Mouse (Mus musculus) lung, postnatal 25 days (tissue): ENCODE measurements at regions not wholly inside any gene's neighbourhood (a gene's known extent, or its start where the extent isn't known, plus 50 kb on each side); places are given as distances from the start of the nearest gene placed in this dataset.
A peak's percentile ranks its signal among the peaks of the same experiment; 100 is the strongest.
"Not testable (repeated sequence)": the region's sequence is repeated elsewhere in the genome, so short reads cannot be mapped to it uniquely, and the experiment has no call there.

ENCODE experiments used
- DNase-seq: peaks from one replicate; pipeline ENCODE4 v3.0.0; 2022; ENCODE audit warnings: low spot score

DNA sequence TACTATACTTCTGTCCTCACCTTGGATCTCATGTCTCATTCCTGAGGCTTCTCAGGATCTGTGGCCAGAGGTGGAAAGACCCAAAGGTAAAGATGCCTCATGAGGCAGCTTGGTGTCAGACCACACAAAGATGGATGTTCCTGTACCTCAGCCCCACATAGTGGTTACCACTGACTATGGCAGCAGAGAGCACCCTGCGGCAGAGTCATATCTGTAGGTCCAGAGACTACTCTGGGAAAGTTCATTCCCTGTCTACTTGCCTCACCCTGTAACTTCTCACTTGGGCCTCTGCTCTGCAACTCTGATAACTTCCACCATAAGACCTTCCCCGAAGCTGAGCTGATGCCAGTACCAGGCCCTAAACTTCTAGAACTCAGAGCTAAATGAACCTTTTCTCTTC, 91.9 kb upstream of the Klf13 start:
- DNase-seq: no peak

DNA sequence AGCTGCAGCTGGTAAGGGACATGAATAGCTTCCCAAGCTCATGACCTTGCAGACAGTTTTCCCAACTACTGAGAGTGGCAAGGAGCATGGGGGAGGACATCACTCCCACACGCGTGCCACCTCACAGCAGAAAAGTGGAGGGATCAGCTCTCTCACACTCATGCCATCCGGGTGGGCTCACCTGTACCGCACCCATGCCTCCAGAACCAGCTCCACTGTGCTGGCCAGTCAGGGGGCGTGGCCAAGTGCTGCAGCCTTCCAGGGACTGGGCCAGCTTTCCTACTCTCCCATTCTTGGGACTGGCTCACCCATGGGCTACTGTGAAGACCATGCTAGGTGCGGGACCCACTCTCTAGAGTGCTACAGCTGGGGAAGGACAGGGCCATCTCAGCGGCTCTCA, 88.4 kb upstream of the Klf13 start:
- no peak for DNase-seq

GRCm38 (mm10) chr7:64025155-64025554, 86.4 kb upstream of the Klf13 start:
- no peak for DNase-seq

DNA sequence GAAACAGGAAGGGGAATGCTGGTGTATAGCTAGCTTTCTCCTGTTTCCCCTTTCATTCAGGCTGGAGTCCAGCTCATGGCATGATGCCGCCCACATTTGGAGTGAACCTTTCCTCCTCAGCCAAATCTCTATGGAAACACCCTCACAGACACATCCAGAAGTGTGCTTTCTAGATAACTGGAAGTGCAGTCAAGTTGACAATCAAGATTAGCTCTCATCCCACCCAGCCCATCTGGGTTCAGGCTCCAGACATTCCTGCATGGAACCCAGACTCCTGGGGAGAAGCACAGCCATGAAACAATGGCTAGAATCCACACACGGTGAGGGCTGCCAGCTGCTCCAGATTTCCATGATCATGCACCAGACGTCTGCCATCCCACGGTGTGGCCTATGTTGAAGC, 85.5 kb upstream of the Klf13 start:
- DNase-seq: no peak

- DNase-seq: peak; percentile 63
Measured at GRCm38 (mm10) chr7:64022711-64023468, 84.2 kb upstream of the Klf13 start.

GRCm38 (mm10) chr7:64021241-64022108, 82.8 kb upstream of the Klf13 start:
- DNase-seq: no peak

DNA sequence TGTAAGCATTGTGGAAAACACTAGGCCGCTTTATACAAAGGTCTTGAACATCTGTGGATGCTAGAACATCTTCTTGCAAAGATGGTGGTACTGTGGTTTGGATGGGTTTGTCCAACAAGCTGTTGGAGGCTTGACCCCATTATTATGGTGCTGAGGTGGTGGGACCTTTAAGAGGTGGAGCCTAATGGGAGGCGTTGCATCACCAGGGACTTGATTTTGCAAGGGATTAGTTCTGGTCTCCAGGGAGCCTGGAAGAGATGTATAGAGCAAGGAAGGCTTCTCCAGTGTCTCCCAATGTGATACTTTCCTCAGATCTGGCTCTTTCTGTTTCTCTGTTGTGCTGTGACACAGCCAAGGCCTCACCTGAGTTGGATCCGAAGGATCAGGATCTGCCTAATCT, 79.4 kb upstream of the Klf13 start:
- DNase-seq: no peak

DNA sequence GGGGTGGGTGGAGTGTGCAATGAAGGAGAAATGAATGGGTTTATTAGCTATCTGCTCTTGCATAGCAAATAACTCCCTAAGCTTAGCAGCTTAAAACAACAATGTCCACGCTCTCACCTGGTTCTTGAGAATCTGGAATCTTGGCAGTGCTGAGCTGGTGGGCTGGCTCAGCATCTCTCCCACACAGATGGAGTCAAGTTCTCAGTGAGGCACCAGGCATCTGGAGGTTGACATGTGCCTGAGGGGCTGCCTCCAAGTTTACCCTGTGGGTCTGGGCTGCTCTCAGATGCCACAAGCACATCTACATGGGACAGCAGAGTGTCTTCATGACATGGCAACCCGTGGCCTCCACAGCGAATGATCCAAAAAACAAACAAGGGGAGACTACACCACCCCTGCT, 78.2 kb upstream of the Klf13 start:
- no peak for DNase-seq

GRCm38 (mm10) chr7:64015136-64015535, 76.4 kb upstream of the Klf13 start:
- DNase-seq: not testable (repeated sequence)

DNA sequence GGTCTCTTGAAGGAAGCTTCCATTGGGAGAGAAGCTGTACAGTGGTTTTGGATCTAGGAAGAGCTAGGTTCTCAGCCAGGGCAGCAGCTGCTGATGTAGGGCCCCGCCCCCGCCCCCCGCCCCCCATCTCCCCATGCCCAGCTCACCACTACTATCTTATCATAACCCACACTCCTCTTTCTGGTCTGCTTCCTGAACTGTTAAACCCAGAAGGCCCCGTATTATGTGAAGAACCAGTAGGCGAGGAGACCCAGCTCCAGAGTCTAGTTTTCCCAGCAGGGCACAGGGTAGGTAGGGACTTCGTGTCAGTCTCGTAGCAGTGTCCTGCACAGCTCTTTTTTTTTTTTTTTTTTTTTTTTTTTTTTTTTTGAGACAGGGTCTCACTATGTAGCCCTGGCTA, 75.5 kb upstream of the Klf13 start:
- DNase-seq: no peak

- DNase-seq: no peak
Measured at GRCm38 (mm10) chr7:64013023-64013547, 74.4 kb upstream of the Klf13 start.

- DNase-seq: no peak
Measured at GRCm38 (mm10) chr7:64012268-64012601, 73.5 kb upstream of the Klf13 start.

DNA sequence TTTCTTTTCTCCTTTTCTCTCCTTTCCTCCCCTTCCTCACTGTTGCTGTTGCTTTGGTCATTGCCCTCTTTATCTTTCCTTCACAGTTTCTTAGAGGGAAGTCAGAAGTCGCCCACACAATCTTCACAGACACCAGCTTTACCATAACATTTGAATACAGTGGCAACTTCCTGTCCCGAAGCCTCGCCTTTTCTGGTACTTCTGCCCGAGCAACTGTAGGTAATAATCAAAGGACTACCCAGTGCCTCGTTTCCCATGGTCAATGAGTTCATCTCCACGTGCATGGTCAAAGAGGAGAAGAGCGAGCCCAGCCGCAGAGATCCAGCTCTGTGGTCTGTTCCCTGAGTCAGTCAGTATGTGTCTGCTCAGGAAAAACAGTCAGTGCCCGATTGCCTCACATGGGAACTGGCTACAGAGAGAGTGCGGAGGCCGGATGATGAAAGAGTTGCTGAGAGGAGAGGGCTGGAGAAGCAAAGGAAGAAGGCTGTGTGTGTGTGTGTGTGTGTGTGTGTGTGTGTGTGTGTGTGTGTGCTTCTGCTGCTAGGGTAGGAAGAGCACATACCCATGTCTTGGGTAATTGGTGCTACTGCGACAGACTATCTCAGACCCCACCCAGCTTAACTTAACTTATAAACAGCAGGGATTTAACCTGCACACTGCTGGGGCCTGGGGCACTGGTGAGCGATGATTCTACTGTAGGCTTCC, 73.0 kb upstream of the Klf13 start:
- DNase-seq: peak; percentile 81

GRCm38 (mm10) chr7:64010640-64011039, 71.9 kb upstream of the Klf13 start:
- peak; percentile 75 for DNase-seq

DNA sequence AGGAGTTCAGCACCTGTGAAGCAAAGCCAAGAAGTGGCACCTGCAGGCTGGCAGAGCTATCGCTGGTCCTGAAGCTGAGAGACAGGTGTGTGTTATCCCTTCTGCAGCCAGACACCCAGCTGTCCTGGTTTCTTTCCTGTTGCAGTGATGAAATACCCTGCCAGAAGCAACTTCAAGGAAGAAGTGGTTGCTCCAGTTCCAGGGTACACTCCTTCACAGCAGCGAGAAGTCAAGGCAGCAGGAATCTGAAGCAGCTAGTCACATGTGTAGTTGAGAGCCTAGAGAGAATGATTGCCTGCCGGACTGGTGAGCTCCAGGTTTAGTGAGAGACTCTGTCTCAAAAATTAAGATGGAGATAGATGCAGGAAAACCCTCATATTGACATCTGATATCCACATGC, 69.1 kb upstream of the Klf13 start:
- DNase-seq: peak; percentile 73

DNA sequence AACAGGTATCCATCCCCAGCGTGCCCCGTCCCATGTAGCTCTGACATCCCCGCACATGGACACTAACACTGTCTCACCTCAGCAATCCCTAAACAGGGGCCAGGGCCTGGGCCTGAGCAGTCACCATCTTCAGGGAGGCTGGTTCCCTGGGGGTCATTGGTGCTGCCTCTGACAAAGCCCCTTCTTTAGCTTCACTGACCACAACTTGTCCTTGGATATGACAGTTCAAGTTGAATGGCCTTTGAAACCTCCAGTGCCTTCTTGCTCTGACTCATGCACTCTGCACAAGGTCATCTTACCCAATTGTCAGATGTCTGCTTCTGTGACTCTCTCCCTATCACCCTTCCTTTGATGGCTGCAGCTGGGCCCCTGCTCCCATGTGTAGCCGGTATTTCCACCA, 68.2 kb upstream of the Klf13 start:
- DNase-seq: no peak

DNA sequence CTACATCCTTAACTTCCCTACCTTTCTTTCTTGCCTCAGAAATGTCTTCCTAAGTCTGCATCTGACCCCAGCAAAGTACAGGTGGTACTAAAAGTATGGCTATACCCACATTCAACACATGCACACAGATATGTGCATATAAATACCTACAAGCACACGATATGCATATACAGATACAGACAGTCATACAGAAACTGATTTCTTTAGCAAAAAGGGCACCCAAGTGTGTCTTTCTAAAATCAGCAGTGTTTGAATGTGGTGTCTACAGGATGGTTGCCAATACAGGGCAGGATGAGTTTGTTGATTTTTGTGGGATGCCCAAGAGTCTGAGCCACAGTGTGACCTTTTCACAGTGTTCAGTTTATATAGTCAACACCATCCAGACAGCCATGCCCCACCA, 67.0 kb upstream of the Klf13 start:
- no peak for DNase-seq

- no peak for DNase-seq
Measured at GRCm38 (mm10) chr7:64003904-64004303, 65.2 kb upstream of the Klf13 start.

DNA sequence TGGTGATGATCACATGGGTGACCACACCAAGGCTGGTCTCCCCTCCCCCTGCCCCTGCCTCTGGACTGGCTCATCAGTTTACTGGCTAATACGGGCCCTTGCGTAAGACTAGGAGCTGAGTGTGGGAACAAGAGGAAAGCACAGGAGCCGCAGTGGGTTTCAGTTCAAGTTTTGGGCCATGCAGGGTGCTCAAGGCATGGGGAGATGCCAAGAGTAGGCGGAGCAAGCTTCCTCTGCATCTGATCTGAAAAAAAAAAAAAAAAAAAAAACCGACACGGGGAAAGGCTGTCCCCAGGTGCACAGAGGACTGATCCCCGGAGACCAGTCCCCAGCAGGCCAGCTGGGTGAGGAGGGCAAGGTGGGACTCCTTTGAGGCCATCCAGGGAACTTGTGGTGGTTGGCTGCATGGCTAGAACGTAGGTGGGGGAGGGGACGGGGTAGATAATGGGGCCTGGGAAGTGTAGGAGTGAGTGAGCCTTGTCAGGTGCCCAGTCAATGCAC, 62.9 kb upstream of the Klf13 start:
- DNase-seq: peak; percentile 80

DNA sequence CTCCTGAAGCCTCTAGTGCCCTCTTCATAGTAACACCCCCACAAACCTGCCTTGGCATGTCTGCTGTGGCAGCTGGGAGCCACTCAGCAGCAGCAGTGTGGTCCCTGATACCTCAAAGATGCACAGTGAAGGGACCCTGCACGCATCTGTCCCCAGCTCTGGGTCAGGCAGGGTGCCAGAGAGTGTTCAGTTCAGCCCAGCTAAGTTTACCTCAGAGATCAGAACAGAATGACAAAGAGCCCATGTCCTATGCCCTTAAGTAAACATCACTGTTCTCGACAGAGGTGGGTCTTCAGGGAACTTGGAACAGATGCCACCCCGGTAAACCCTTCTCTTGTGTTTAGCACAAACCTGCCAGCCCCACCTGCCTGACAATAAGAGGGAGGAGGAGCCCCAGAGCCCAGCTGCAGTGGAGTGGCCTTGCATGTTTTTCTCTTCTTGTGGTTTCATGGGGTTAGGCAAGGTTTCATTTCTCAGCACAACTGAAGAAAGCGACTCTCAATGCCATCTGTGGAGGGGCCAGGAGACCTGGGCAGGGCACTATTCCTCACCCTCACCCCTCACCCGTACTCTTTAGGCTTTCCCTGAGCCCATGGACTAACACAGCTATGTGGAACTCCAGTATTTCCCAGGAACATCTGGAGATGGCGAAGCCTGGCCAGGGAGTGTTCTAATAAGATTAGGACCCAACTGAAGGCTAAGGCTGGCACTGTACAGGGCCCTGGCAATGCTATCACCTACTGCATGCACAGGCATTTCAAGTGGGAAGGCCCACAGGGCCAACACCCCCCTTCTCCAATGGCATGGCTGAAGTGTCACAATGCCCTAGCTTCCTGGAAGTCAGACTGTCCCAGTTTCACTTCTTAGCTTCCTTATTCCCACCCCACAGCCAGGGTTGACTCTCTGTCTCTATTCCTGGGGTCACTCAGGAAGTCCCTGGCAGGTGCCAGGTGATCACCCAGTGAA, 60.6 kb upstream of the Klf13 start:
- DNase-seq: peak; percentile 84

- no peak for DNase-seq
Measured at GRCm38 (mm10) chr7:63997997-63998396, 59.3 kb upstream of the Klf13 start.
